Mouse (Mus musculus): ENCODE measurements around the gene Gstcd.

The Gstcd gene

GRCm38 (mm10) chr3:133091664-133092273, at the start of gene Gstcd, which contains the start of gene Ints12:
TSS of gene Gstcd (minus strand) at chr3:133092033.
TSS of gene Ints12 (plus strand) at chr3:133091840.
- peak; percentile 93 for DNase-seq

- no peak for DNase-seq
These were observed 40.8 kb upstream of the Gstcd start for GRCm38 (mm10) chr3:133132611-133133010.

GRCm38 (mm10) chr3:133131372-133131771, 39.5 kb upstream of the Gstcd start:
- DNase-seq, result no peak

- DNase-seq, result no peak
These were observed 21.4 kb upstream of the Gstcd start for GRCm38 (mm10) chr3:133113281-133113680.

GRCm38 (mm10) chr3:133111741-133112140, 19.9 kb upstream of the Gstcd start:
- DNase-seq, result no peak

GRCm38 (mm10) chr3:133109844-133110243, 18.0 kb upstream of the Gstcd start:
- DNase-seq, result no peak

- no peak for DNase-seq
These were observed 16.9 kb upstream of the Gstcd start for GRCm38 (mm10) chr3:133108731-133109130.

- DNase-seq, result no peak
These were observed 12.6 kb upstream of the Gstcd start for GRCm38 (mm10) chr3:133104436-133104835.

- DNase-seq, result no peak
These were observed 11.9 kb upstream of the Gstcd start for GRCm38 (mm10) chr3:133103768-133104167.

GRCm38 (mm10) chr3:133098909-133099308, 7.1 kb upstream of the Gstcd start:
- no peak for DNase-seq

GRCm38 (mm10) chr3:133098336-133098735, 6.5 kb upstream of the Gstcd start:
- DNase-seq, result no peak

- no peak for DNase-seq
These were observed 6.1 kb upstream of the Gstcd start for GRCm38 (mm10) chr3:133097936-133098335.

GRCm38 (mm10) chr3:133094305-133094704, 2.5 kb upstream of the Gstcd start:
- DNase-seq, result no peak

- no peak for DNase-seq
These were observed 1.1 kb upstream of the Gstcd start for GRCm38 (mm10) chr3:133092936-133093335.

- DNase-seq, result no peak
These were observed 531 bp upstream of the Gstcd start for GRCm38 (mm10) chr3:133092274-133092853.

GRCm38 (mm10) chr3:133091121-133091663, 641 bp downstream of the Gstcd start:
- DNase-seq, result no peak

GRCm38 (mm10) chr3:133090247-133091120, 1.3 kb downstream of the Gstcd start:
- no peak for DNase-seq

- no peak for DNase-seq
These were observed 6.0 kb downstream of the Gstcd start for GRCm38 (mm10) chr3:133085858-133086257.

GRCm38 (mm10) chr3:133082736-133083135, 9.1 kb downstream of the Gstcd start:
- no peak for DNase-seq

- DNase-seq, result no peak
These were observed 16.3 kb downstream of the Gstcd start for GRCm38 (mm10) chr3:133075560-133075959.

- DNase-seq, result no peak
These were observed 39.8 kb downstream of the Gstcd start for GRCm38 (mm10) chr3:133052068-133052467.

- DNase-seq, result no peak
These were observed 58.6 kb downstream of the Gstcd start for GRCm38 (mm10) chr3:133033145-133033755.

GRCm38 (mm10) chr3:133026977-133027376, 64.9 kb downstream of the Gstcd start:
- DNase-seq, result no peak
